Mouse (Mus musculus) ES-E14 (cell line): Measurements from ENCODE around the gene Rragc.

Source experiments
- CHD2 ChIP-seq: IDR thresholded peaks from 2 replicates; pipeline ENCODE4 v1.6.1; 2014; ENCODE audit warnings: mild to moderate bottlenecking, low read depth, low read length, inconsistent platforms
- MAFK ChIP-seq: IDR thresholded peaks from 2 replicates; pipeline ENCODE4 v1.6.1; 2014; ENCODE audit warnings: mild to moderate bottlenecking, low read depth, low read length, inconsistent platforms; ENCODE audit not compliant: insufficient read depth

- TF ChIP-seq CHD2 (no peak), MAFK (no peak)
Measured at GRCm38 (mm10) chr4:123971059-123971458, 53.8 kb downstream of the Rragc start.
